Mouse (Mus musculus): ENCODE measurements at regions not wholly inside any gene's neighbourhood (a gene's known extent, or its start where the extent isn't known, plus 50 kb on each side); places are given as distances from the start of the nearest gene placed in this dataset.
A peak's percentile ranks its signal among the peaks of the same experiment; 100 is the strongest.

GRCm38 (mm10) chrX:107577501-107577900 lies 90.3 kb upstream of the Tbx22 start:
- no peak for ATAC-seq
- H3K27me3 ChIP-seq (replicated peaks; ENCODE audit: control insufficient read depth, insufficient read depth, low read length), result no peaks in the 10 kb centered on the region
- WGBS, result 17% methylated on average over 5 of the region's 5 CpGs
- no peaks in the 10 kb centered on the region for H3K9me3 ChIP-seq (replicated peaks; ENCODE audit: control insufficient read depth, low read length)
- H3K9ac ChIP-seq (ENCODE audit: low read length), result no peak overlapping the region
- H3K4me3 ChIP-seq (ENCODE audit: low read depth, low read length), result no peak overlapping the region
- peak; percentile 37 for DNase-seq (ENCODE audit: low spot score)
- no peak overlapping the region for H3K27ac ChIP-seq (ENCODE audit: low read depth, low read length)
- H3K4me2 ChIP-seq (ENCODE audit: low read length), result no peak overlapping the region
- no peaks in the 10 kb centered on the region for H3K36me3 ChIP-seq (ENCODE audit: control insufficient read depth, insufficient read depth, low read length)
- H3K4me1 ChIP-seq (ENCODE audit: control insufficient read depth, insufficient read depth, low read length), result no peaks in the 10 kb centered on the region

Data from forebrain, embryonic 14.5 days (tissue).